Mouse (Mus musculus): ENCODE results near the gene Rpgr.

GRCm38 (mm10) chrX:10034666-10035065, 182.1 kb downstream of the Rpgr start:
- peak; percentile 62 for TF ChIP-seq CTCF (IDR thresholded peaks at IDR 0.05; ENCODE audit: low read depth)
- TF ChIP-seq EP300 (optimal IDR thresholded peaks at IDR 0.05) = no peak

Measured in stomach, postnatal 0 days (tissue).